Mouse (Mus musculus): Measurements from ENCODE around the gene Vwa3b. TPM values are rescaled to one million over a fixed set of nuclear protein-coding genes. Genes with fewer than 3 reads are reported as not detected.

The Vwa3b gene
- polyA plus RNA-seq, 1 experiment from 2014 or later = 0.66 TPM

DNA sequence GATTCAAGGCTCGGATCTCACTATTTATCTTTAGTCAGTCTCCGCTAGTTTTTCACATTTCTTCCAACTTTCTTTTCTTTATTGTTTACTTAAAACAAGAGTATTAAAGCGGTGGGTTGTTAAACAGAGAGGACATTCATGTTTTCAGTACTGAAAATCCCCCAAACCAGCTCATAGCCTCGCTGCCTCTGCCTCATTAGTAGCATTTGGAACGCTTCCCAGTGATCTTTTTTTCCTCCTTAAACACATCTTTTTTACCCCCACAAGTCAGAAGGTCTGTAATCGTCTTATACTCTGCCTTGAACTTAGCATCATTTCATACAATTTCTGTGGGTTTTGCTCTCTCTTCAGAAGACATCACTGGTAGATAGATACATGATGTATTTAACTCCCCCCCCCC lies 139.7 kb downstream of the Vwa3b start:
- Histone ChIP-seq H3K9ac (no peak overlapping the region), H3K9me3 (no peaks in the 10 kb centered on the region; the same call in 1 of the 2 replicates), H3K4me2 (no peak overlapping the region), H3K27ac (no peak overlapping the region), H3K4me3 (no peak overlapping the region), H3K36me3 (replicated peaks) (no peaks in the 10 kb centered on the region), H3K27me3 (replicated peaks) (no peaks in the 10 kb centered on the region), H3K4me1 (no peaks in the 10 kb centered on the region)
- 56% methylated on average over 6 of the region's 6 CpGs for WGBS
- no peak for ATAC-seq (replicated peaks)

DNA sequence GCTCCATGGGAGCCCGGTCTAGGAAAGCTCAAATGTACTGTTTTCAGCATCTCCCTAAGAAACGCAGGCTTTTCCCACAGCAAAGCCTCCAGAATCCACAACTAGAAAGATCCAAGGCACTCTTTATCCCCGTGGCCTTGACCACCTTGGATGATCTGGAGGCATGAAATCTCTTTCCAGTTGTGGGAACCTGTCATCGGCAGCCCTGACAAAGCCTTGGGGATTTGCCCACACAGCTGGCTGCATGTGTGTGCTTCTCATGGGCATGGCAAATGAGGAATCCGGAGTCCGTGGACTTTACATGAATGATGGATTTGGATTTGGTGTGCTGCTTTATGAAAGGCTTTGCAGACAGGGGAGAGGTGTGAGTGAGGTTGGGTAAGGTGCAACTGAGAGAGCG lies 141.5 kb downstream of the Vwa3b start:
- WGBS = 70% methylated on average over 7 of the region's 7 CpGs
- no peaks in the 10 kb centered on the region for H3K9me3 ChIP-seq
- H3K27me3 ChIP-seq (replicated peaks) = no peaks in the 10 kb centered on the region
- no peak overlapping the region for H3K4me3 ChIP-seq
- no peak overlapping the region for H3K4me2 ChIP-seq
- no peak overlapping the region for H3K9ac ChIP-seq
- no peak overlapping the region for H3K27ac ChIP-seq
- no peaks in the 10 kb centered on the region for H3K4me1 ChIP-seq
- H3K36me3 ChIP-seq (replicated peaks) = no peaks in the 10 kb centered on the region
- no peak for ATAC-seq (replicated peaks)

DNA sequence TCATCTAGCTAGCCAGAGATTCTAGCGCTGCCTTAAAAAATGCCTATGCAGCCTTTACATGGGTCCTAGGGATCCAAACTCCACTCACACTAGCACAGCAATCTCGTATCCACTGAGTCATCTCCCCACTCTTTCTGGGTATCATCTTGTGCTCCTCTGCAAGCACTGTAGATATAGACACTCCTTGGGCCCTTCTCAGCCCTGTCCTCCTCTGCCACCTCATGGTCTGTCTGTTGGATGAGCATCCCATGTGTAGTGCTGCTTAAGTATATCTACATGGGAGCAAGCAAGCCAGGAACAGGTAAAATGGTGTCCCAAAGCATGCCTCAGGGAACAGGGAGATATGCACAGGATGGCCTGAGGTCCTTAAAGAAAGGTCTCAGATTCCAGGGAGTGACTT lies 151.5 kb downstream of the Vwa3b start:
- Histone ChIP-seq H3K4me1 (no peaks in the 10 kb centered on the region), H3K27me3 (replicated peaks) (no peaks in the 10 kb centered on the region), H3K27ac (no peak overlapping the region), H3K9ac (no peak overlapping the region), H3K36me3 (replicated peaks) (no peaks in the 10 kb centered on the region), H3K9me3 (no peaks in the 10 kb centered on the region), H3K4me2 (no peak overlapping the region), H3K4me3 (no peak overlapping the region)
- ATAC-seq (replicated peaks) = no peak
- 94% methylated on average over 2 of the region's 2 CpGs for WGBS

DNA sequence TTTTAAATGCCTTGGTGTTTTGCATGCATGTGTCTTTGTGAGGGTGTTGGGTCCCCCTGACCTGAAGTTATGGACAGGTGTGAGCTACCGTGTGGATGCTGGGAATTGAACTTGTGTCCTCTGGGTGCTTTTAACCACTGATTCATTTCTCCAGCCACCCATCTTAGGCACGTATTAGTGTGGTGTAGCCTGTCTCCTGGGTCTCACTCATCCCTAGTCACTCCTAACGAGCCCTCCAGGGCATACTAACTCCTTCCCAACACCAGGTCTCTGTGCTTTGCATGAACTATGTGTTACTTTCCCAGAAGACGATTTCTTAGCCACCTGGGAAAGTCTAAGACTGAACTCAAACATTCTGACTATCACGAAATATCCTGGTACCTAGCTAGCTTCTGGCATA lies 153.5 kb downstream of the Vwa3b start:
- H3K4me1 ChIP-seq = no peaks in the 10 kb centered on the region
- no peak overlapping the region for H3K27ac ChIP-seq
- no peaks in the 10 kb centered on the region for H3K27me3 ChIP-seq (replicated peaks)
- ATAC-seq (replicated peaks) = no peak
- no peak overlapping the region for H3K4me3 ChIP-seq
- H3K9ac ChIP-seq = no peak overlapping the region
- WGBS = 68% methylated on average over 5 of the region's 5 CpGs
- H3K9me3 ChIP-seq = no peaks in the 10 kb centered on the region
- H3K36me3 ChIP-seq (replicated peaks) = no peaks in the 10 kb centered on the region
- H3K4me2 ChIP-seq = no peak overlapping the region

DNA sequence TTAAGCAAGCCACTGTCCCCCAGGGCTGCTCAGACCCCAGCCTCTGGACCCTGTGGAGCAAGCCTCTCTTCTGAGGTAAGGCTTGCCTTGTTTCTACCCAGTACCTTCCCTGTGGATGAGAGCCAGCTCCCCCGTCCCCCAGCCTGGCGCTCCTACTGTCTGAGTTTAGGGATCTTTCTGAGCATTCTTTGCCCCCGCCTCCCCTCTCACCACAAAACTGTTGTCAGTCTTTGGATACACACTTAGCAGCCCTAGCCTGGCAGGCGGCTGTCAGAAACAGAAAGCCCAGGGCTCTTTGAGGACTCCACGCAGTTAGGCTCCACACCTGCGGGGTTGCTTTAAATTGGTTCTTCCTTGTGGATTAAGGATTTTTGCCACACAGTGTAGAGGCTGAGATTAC lies 160.7 kb downstream of the Vwa3b start:
- WGBS = 57% methylated on average over 6 of the region's 6 CpGs
- no peaks in the 10 kb centered on the region for H3K36me3 ChIP-seq (replicated peaks)
- H3K4me1 ChIP-seq = 0 out of 2 replicates have a peak, but pooled peaks cover 7% of the 10 kb centered on the region
- ATAC-seq (replicated peaks) = no peak
- no peak overlapping the region for H3K9ac ChIP-seq
- H3K4me3 ChIP-seq = no peak overlapping the region
- no peaks in the 10 kb centered on the region for H3K9me3 ChIP-seq
- no peaks in the 10 kb centered on the region for H3K27me3 ChIP-seq (replicated peaks)
- H3K4me2 ChIP-seq = no peak overlapping the region
- H3K27ac ChIP-seq = no peak overlapping the region

DNA sequence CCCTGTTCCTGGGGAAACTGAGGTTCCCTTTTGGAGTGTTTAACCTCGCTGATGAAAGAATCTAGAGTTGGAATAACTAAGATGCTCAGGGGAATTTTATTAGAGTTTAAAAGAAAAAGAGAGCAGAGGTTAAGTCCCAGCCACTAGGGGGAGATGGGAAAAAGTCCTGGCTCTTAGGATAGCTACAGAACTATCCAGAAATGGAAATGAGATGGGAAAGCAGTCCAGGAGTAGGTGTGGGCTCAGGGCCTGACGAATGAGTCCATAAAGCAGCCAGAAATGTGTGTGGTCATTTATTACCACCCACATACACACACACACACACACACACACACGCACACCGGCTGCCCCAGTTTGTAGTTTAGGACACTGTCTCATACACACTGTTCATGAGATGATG lies 168.2 kb downstream of the Vwa3b start:
- no peak overlapping the region for H3K9ac ChIP-seq
- WGBS = 62% methylated on average over 4 of the region's 4 CpGs
- H3K4me3 ChIP-seq = no peak overlapping the region
- no peaks in the 10 kb centered on the region for H3K36me3 ChIP-seq (replicated peaks)
- no peak for ATAC-seq (replicated peaks)
- H3K4me1 ChIP-seq = no peaks in the 10 kb centered on the region
- no peak overlapping the region for H3K4me2 ChIP-seq
- H3K27me3 ChIP-seq (replicated peaks) = no peaks in the 10 kb centered on the region
- H3K27ac ChIP-seq = no peak overlapping the region
- H3K9me3 ChIP-seq = no peaks in the 10 kb centered on the region

DNA sequence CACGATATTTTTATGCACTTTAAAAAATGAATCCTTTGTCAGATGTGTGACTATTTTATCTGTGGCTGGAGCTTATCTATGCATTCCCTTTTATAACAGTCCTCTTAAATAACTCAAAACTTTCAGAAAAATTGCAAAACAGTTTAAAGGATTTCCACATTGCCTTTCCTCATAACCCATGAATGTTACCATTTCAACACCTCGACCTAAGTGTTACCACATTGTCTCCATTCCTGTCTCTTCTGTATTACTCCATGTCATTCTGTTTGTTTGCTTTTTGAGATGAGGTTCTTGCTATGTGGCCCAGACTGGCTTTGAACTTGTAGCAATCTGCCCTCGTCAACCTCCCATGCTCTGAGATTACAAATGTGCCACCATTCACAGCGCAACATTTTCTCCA lies 175.0 kb downstream of the Vwa3b start:
- Histone ChIP-seq H3K4me3 (no peak overlapping the region), H3K4me1 (no peaks in the 10 kb centered on the region), H3K4me2 (no peak overlapping the region), H3K9ac (no peak overlapping the region), H3K27ac (no peak overlapping the region), H3K36me3 (replicated peaks) (no peaks in the 10 kb centered on the region), H3K9me3 (no peaks in the 10 kb centered on the region), H3K27me3 (replicated peaks) (no peaks in the 10 kb centered on the region)
- 92% methylated on average over 4 of the region's 4 CpGs for WGBS
- no peak for ATAC-seq (replicated peaks)

DNA sequence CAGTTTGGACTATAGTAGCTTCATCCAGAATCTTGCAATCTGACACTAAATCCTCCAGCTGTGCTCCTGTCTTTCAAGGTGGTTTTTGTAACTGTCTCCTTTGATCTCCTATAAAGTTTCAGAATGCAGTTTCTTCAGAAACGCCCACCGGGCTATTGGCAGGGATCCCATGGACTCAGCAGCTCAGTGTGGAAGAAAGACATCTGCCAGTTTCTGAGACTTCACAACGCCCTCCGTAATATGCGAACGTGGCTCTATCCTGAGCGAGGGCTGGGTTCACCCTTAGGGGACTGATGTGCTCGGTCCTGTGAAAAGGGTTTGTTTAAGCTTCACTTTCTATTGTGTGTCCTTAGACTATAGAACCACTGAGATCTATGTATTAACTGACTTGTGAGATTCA lies 181.3 kb downstream of the Vwa3b start:
- Histone ChIP-seq H3K4me3 (no peak overlapping the region), H3K27ac (no peak overlapping the region), H3K4me2 (no peak overlapping the region), H3K4me1 (no peaks in the 10 kb centered on the region), H3K9me3 (no peaks in the 10 kb centered on the region), H3K27me3 (replicated peaks) (no peaks in the 10 kb centered on the region), H3K36me3 (replicated peaks) (no peaks in the 10 kb centered on the region), H3K9ac (no peak overlapping the region)
- WGBS = 73% methylated on average over 8 of the region's 8 CpGs
- ATAC-seq (replicated peaks) = no peak

DNA sequence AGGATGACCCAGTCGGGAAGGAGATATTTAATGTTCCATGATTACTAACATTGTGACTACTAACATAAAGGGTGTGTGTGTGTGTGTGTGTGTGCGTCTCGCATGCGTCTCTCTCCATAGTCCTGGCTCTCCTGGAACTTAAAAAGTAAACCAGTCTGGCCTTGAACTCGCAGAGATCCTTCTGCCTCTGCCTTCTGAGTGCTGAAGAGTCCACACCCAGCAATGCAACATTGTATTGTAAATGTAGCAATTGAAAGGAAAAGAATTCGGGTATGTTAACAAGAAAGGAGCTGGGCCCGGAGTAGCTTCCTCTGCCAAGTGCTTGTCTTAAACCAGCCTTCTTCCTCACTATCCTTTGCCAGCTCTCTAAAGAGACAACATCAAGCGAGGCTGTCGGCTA lies 186.0 kb downstream of the Vwa3b start:
- H3K4me1 ChIP-seq = no peaks in the 10 kb centered on the region
- H3K9ac ChIP-seq = no peak overlapping the region
- no peak overlapping the region for H3K4me3 ChIP-seq
- H3K4me2 ChIP-seq = no peak overlapping the region
- H3K36me3 ChIP-seq (replicated peaks) = no peaks in the 10 kb centered on the region
- peaks cover 1% of the 10 kb centered on the region; the same call in 1 of the 2 replicates for H3K27me3 ChIP-seq (replicated peaks)
- ATAC-seq (replicated peaks) = no peak
- 91% methylated on average over 9 of the region's 9 CpGs for WGBS
- no peak overlapping the region for H3K27ac ChIP-seq
- no peaks in the 10 kb centered on the region for H3K9me3 ChIP-seq

DNA sequence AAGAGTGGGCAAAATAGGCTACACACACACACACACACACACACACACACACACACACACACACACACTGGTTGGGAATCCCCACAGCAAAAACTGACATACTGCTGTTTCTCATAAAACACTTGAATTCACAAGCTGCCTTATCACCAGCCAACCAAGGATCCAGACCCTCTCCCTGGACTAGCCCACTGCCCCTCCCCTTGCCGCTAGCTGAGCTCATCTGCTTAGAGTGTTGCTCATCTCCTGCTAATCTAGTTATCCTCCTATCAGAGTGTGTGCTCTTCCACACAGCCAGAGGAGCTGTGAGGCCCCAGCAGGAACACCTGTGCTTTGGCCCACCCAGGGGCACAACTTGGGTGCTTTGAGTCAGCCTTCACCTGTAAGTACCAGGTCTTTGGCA lies 187.7 kb downstream of the Vwa3b start, which contains the start of gene Cnga3:
Cnga3 (plus strand) TSS at position 291 of the 400 bp plus-strand sequence.
- Histone ChIP-seq H3K27me3 (replicated peaks) (peaks cover 2% of the 10 kb centered on the region; the same call in 1 of the 2 replicates), H3K27ac (no peak within 1 kb of the TSS), H3K4me1 (peaks cover 13% of the 10 kb centered on the region), H3K36me3 (replicated peaks) (no peaks in the 10 kb centered on the region), H3K4me3 (no peak within 1 kb of the TSS), H3K9me3 (no peaks in the 10 kb centered on the region), H3K9ac (no peak within 1 kb of the TSS), H3K4me2 (no peak within 1 kb of the TSS)
- WGBS = 39% methylated on average over 1 of the region's 1 CpGs
- no peak; the same call in 1 of the 2 replicates for ATAC-seq (replicated peaks)

DNA sequence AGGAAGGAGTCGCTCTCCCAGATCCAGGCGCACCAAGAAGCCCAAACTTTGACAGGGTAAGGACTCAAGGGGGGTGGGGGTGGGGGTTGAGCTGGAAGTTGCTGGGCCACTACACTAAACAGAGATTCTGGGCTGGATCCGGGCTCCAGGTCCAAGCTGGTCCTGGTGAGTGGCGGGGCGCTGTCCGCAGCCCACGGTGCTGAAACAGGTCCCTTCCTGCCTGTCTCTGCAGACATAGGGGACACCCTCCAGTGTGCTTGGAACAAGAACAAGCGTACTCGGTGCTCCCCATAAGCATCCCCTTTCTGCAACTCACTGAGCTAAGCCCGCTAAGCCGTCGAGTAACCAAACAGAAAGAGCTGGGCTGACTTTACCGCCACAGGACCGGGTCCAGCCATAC lies 192.0 kb downstream of the Vwa3b start:
- H3K27ac ChIP-seq = no peak overlapping the region
- H3K9ac ChIP-seq = no peak overlapping the region
- 3% methylated on average over 14 of the region's 14 CpGs for WGBS
- no peaks in the 10 kb centered on the region for H3K36me3 ChIP-seq (replicated peaks)
- H3K9me3 ChIP-seq = no peaks in the 10 kb centered on the region
- peaks cover 2% of the 10 kb centered on the region; the same call in 1 of the 2 replicates for H3K27me3 ChIP-seq (replicated peaks)
- H3K4me2 ChIP-seq = peak overlapping the region; percentile 21
- H3K4me1 ChIP-seq = peaks cover 35% of the 10 kb centered on the region
- no peak for ATAC-seq (replicated peaks)
- no peak overlapping the region for H3K4me3 ChIP-seq

DNA sequence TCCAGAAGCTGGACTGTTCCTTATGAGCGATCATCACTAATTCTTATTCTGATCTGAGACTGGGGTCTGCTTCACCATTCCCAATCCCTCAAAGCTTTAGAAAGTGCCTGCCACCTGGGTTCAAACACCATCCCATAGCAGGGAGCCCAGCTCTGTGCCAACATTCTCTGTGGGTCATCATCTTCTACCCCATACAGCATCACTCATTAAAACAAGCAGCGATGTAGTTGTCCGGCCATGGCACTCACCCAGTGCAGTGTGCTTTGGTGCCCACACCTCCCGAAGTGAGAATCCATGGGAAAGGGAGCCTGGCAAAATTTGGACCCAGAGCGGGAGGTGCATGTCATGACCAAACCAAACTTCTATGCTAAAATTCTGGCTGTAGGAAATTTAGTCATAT lies 193.2 kb downstream of the Vwa3b start:
- ATAC-seq (replicated peaks) = peak; percentile 45
- H3K9ac ChIP-seq = 0 out of 2 replicates have a peak overlapping the region, but pooled peaks have one; percentile 0
- peaks cover 2% of the 10 kb centered on the region; the same call in 1 of the 2 replicates for H3K27me3 ChIP-seq (replicated peaks)
- no peak overlapping the region for H3K4me3 ChIP-seq
- H3K27ac ChIP-seq = peak overlapping the region; percentile 83
- H3K36me3 ChIP-seq (replicated peaks) = no peaks in the 10 kb centered on the region
- 77% methylated on average over 5 of the region's 5 CpGs for WGBS
- peaks cover 35% of the 10 kb centered on the region for H3K4me1 ChIP-seq
- no peaks in the 10 kb centered on the region for H3K9me3 ChIP-seq
- H3K4me2 ChIP-seq = peak overlapping the region; percentile 38

DNA sequence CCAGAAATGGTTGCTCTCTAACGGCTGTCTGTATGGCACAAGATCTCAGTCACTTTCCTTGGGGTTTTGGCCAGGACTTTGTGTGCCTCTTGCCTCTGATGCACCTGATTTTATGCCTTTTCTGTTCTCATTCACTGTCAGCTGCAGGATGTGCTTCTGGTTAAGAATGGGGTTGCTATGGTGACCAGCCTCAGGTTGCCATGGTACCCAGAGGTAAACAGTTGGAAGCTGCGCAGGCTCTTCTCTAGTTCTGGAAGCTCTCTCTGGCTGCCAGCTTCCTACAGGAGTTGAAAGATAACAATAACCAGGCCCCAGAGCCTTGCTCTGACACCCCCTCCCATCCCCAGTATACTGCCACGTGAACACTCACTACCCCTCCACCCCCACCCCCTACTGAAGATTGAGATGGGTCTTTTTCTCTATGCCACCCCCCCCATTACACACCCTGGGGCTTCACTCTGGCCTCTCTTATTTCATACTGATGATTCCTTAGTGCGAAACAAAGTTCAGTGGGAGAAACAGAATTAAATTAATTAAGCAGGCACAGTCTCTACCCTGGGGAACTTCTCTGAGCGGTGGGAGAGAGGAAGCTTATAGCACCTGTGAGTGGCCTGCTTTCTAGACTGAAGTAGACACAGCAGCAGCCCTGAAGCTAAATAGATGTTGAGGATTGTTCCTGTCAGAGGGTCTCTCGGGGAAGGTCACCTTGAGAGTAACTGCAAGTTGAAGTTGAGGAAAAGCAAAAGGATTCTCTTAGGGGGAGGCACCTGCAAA lies 193.9 kb downstream of the Vwa3b start:
- no peak overlapping the region for H3K4me3 ChIP-seq
- 19% methylated on average over 6 of the region's 6 CpGs for WGBS
- peak overlapping the region; percentile 38 for H3K4me2 ChIP-seq
- no peaks in the 10 kb centered on the region for H3K36me3 ChIP-seq (replicated peaks)
- H3K27me3 ChIP-seq (replicated peaks) = peaks cover 2% of the 10 kb centered on the region; the same call in 1 of the 2 replicates
- H3K4me1 ChIP-seq = peaks cover 35% of the 10 kb centered on the region
- ATAC-seq (replicated peaks) = peak; percentile 98
- H3K9me3 ChIP-seq = no peaks in the 10 kb centered on the region
- H3K9ac ChIP-seq = no peak overlapping the region
- H3K27ac ChIP-seq = peak overlapping the region; percentile 83

Data from midbrain, embryonic 15.5 days (tissue).